ENCODE assay signal across 32 mouse cellular contexts in genomic region chr6:87527366-87527765, GRCm38 (mm10). TPM values are rescaled to one million over a fixed set of nuclear protein-coding genes. Genes with fewer than 3 reads are reported as not detected.
DNase-seq lines count a peak whose midpoint lies in the region; ATAC-seq and TF ChIP-seq lines count a peak whose summit lies in the region.
"Had no signal": no experiment of that assay in that cellular context is flagged by ENCODE, and none has a peak within 500 bp of the region (broad histone marks: within the 10 kb centered on the region; RNA-seq: fewer than 3 reads in every experiment).

No protein-coding gene starts in this region.

- H3K9me3 ChIP-seq in MEL (replicated peaks; ENCODE audit: insufficient read depth, low read length): no peaks in the 10 kb centered on the region
- H3K9me3 ChIP-seq in liver, embryonic 11.5 days (ENCODE audit: control insufficient read depth, low read length): no peaks in the 10 kb centered on the region
- no peaks in the 10 kb centered on the region for H3K9me3 ChIP-seq in liver, embryonic 16.5 days (replicated peaks; ENCODE audit: control insufficient read depth, low read length)
- H3K9me3 ChIP-seq: embryonic facial prominence, embryonic 12.5 days; forebrain, embryonic 12.5 days; neural tube, embryonic 12.5 days had no signal

- TF ChIP-seq RAD21 in MEL (IDR thresholded peaks at IDR 0.05; ENCODE audit: low read depth, low read length): no peak

- TF ChIP-seq CTCF in MEL (IDR thresholded peaks at IDR 0.05 in 2 of 3, conservative IDR thresholded peaks at IDR 0.05 in 1 of 3; ENCODE audit: control insufficient read depth in 1 of 3, insufficient read depth in 1 of 3, low read depth in 2 of 3, low read length in 3 of 3, poor library complexity in 1 of 3, severe bottlenecking in 1 of 3): no peak

- no peaks in the 10 kb centered on the region for H3K27me3 ChIP-seq in MEL (ENCODE audit: control insufficient read depth in 1 of 2, insufficient read depth in 2 of 2, low read length in 2 of 2)
- H3K27me3 ChIP-seq in liver, embryonic 11.5 days (replicated peaks; ENCODE audit: control insufficient read depth, insufficient read depth, low read length): no peaks in the 10 kb centered on the region
- H3K27me3 ChIP-seq in liver, embryonic 16.5 days (ENCODE audit: control insufficient read depth, insufficient read depth, low read depth, low read length): no peaks in the 10 kb centered on the region
- H3K27me3 ChIP-seq: embryonic facial prominence, embryonic 12.5 days; forebrain, embryonic 12.5 days; neural tube, embryonic 12.5 days had no signal

- ATAC-seq in liver, embryonic 11.5 days (replicated peaks; ENCODE audit: low FRiP score): peak; percentile 69
- peak; percentile 66 for ATAC-seq in liver, embryonic 16.5 days (ENCODE audit: low read depth)
- ATAC-seq: activated CD4-positive, CD25-positive, alpha-beta regulatory T cell, adult 4 months; intestine, postnatal 0 days; midbrain, embryonic 16.5 days had no signal

- peak; percentile 47 for DNase-seq in MEL (ENCODE audit: low read depth, low spot score)
- peak; percentile 9 for DNase-seq in c-Kit-negative CD71-positive TER-119-positive erythroid progenitor cells, embryonic 14.5 days (ENCODE audit: low read depth, low spot score)
- DNase-seq in liver, embryonic 11.5 days (ENCODE audit: low spot score): no peak
- no peak for DNase-seq in adrenal gland, adult 8-10 months
- DNase-seq in natural killer cell, adult 2 months (ENCODE audit: low spot score in 2 of 2): no peak
- DNase-seq in spleen, adult 18-20 months: no peak
- DNase-seq: adrenal gland, postnatal 10 days; B cell, adult 2 months; cerebellum, adult 11-12 months; cerebellum, adult 9-11 months; embryo, embryonic 11 days; gastrocnemius, postnatal 14 days; heart, adult 18-20 months; heart, postnatal 4 days; kidney, adult 9 months; kidney, postnatal 10 days; layer of hippocampus, postnatal 36 days; lung, embryonic 14.5 days; lung, postnatal 14 days; right cerebral cortex, adult 18-20 months; right cerebral cortex, postnatal 4 days; thymus, postnatal 14 days had no signal

- H3K9ac ChIP-seq in MEL (ENCODE audit: control insufficient read depth, low read depth, low read length, poor library complexity, severe bottlenecking): no peak overlapping the region
- no peak overlapping the region for H3K9ac ChIP-seq in liver, embryonic 11.5 days (ENCODE audit: low read depth, low read length)
- H3K9ac ChIP-seq in liver, embryonic 16.5 days (ENCODE audit: low read depth, low read length): 0 out of 2 replicates have a peak overlapping the region, but pooled peaks have one; percentile 1
- H3K9ac ChIP-seq: embryonic facial prominence, embryonic 12.5 days; forebrain, embryonic 12.5 days; hindbrain, embryonic 14.5 days; lung, embryonic 14.5 days; neural tube, embryonic 12.5 days had no signal

- no peak for TF ChIP-seq EP300 in MEL (IDR thresholded peaks at IDR 0.05; ENCODE audit: low read depth in 1 of 2, low read length in 2 of 2)

- peak overlapping the region; percentile 19; the same call in 1 of the 2 replicates for H3K4me2 ChIP-seq in liver, embryonic 11.5 days
- peak overlapping the region; percentile 41; the same call in 1 of the 2 replicates for H3K4me2 ChIP-seq in liver, embryonic 16.5 days (ENCODE audit: low read depth, low read length)
- H3K4me2 ChIP-seq: embryonic facial prominence, embryonic 12.5 days; forebrain, embryonic 12.5 days; heart, embryonic 11.5 days; hindbrain, embryonic 14.5 days; lung, embryonic 14.5 days; midbrain, embryonic 11.5 days; neural tube, embryonic 12.5 days had no signal

- 44% methylated on average over 4 of the region's 4 CpGs for WGBS in liver, embryonic 11.5 days
- WGBS in liver, embryonic 16.5 days (ENCODE audit: insufficient replicate concordance): 37% methylated on average over 4 of the region's 4 CpGs

- H3K4me3 ChIP-seq in MEL (ENCODE audit: control insufficient read depth in 1 of 2, insufficient read depth in 1 of 2, low read depth in 2 of 2, low read length in 2 of 2): no peak overlapping the region
- H3K4me3 ChIP-seq in liver, embryonic 11.5 days (ENCODE audit: low read depth, low read length): no peak overlapping the region
- H3K4me3 ChIP-seq in liver, embryonic 16.5 days (ENCODE audit: low read depth, low read length): no peak overlapping the region
- H3K4me3 ChIP-seq: embryonic facial prominence, embryonic 12.5 days; forebrain, embryonic 12.5 days; neural tube, embryonic 12.5 days had no signal

- no peak for TF ChIP-seq POLR2A in MEL (IDR thresholded peaks at IDR 0.05; ENCODE audit: control insufficient read depth in 1 of 2, insufficient read depth in 1 of 2, low read depth in 1 of 2, low read length in 2 of 2, poor library complexity in 1 of 2)

- peaks cover 3 to 7% of the 10 kb centered on the region in 2 experiments for H3K4me1 ChIP-seq in MEL (ENCODE audit: control insufficient read depth in 1 of 2, insufficient read depth in 2 of 2, low read length in 2 of 2)
- peaks cover 21% of the 10 kb centered on the region for H3K4me1 ChIP-seq in liver, embryonic 11.5 days (replicated peaks; ENCODE audit: control insufficient read depth, insufficient read depth, low read length)
- peaks cover 38% of the 10 kb centered on the region for H3K4me1 ChIP-seq in liver, embryonic 16.5 days (ENCODE audit: control insufficient read depth, low read depth, low read length)
- H3K4me1 ChIP-seq: embryonic facial prominence, embryonic 12.5 days; neural tube, embryonic 12.5 days had no signal

- no peak overlapping the region for H3K27ac ChIP-seq in MEL (ENCODE audit: control insufficient read depth, low read depth, low read length)
- H3K27ac ChIP-seq in liver, embryonic 11.5 days (ENCODE audit: low read depth, low read length): peak overlapping the region; percentile 46; the same call in 1 of the 2 replicates
- peak overlapping the region; percentile 71 for H3K27ac ChIP-seq in liver, embryonic 16.5 days (ENCODE audit: low read length)
- H3K27ac ChIP-seq: embryonic facial prominence, embryonic 12.5 days; forebrain, embryonic 12.5 days; hindbrain, embryonic 14.5 days; neural tube, embryonic 12.5 days had no signal

- no peaks in the 10 kb centered on the region for H3K79me2 ChIP-seq in MEL (ENCODE audit: control insufficient read depth, insufficient read depth, low read length, poor library complexity)

- peaks cover 0 to 11% of the 10 kb centered on the region in 2 experiments; a peak in 2 of 4 replicates for H3K36me3 ChIP-seq in MEL (ENCODE audit: control insufficient read depth in 1 of 2, insufficient read depth in 2 of 2, low read length in 2 of 2)
- no peaks in the 10 kb centered on the region for H3K36me3 ChIP-seq in liver, embryonic 11.5 days (ENCODE audit: control insufficient read depth, insufficient read depth, low read length)
- no peaks in the 10 kb centered on the region for H3K36me3 ChIP-seq in liver, embryonic 16.5 days (ENCODE audit: control insufficient read depth, insufficient read depth)
- H3K36me3 ChIP-seq: embryonic facial prominence, embryonic 12.5 days; forebrain, embryonic 12.5 days; neural tube, embryonic 12.5 days had no signal

TF ChIP-seq in MEL, 35 proteins besides CTCF, POLR2A, EP300 and RAD21:
- TF ChIP-seq GABPA (IDR thresholded peaks at IDR 0.05; ENCODE audit: low read depth, low read length) (no peak), GATA1 (IDR thresholded peaks at IDR 0.05; ENCODE audit: low read depth, low read length) (peak; percentile 32; the same call in 1 of the 2 replicates)
TF ChIP-seq in MEL: peak in this region for 1.

RNA-seq across cellular contexts. Expression of gene Arhgap25, which starts 5.7 kb away (rescaled TPM):
- 3.4 and 3.5 TPM in 2 replicates for total RNA-seq in MEL (2012; rRNA removed)
- polyA plus RNA-seq in MEL (2012; ENCODE audit: insufficient read depth in 1 of 2, insufficient read length in 2 of 2, low read depth in 1 of 2, low replicate concordance in 2 of 2, missing spikeins in 1 of 2): 1 to 10 TPM in 1 of 2 experiments, not detected in 1; 5.2 TPM
- 6.9 and 7.9 TPM in 2 replicates for polyA plus RNA-seq in liver, embryonic 11.5 days (2014; fragmentation: Nextera tagmentation; extraction: Ambion mirVana)
- polyA plus RNA-seq in liver, embryonic 16.5 days (2015; fragmentation: Nextera tagmentation; extraction: Ambion mirVana): 4.7 and 5.1 TPM in 2 replicates
- 1 to 10 TPM; 2.6 to 7.4 (median 5.1) TPM for total RNA-seq in adrenal gland, adult 8-10 months (2022)

Comparison
In these comparisons a context has a peak if more than half of its experiments do, and no peak if none do; other contexts are left out.
1. DNase-seq: peak in MEL (single experiment) and c-Kit-negative CD71-positive TER-119-positive erythroid progenitor cells, embryonic 14.5 days (single experiment); none in liver, embryonic 11.5 days (single experiment), adrenal gland, adult 8-10 months (single experiment), natural killer cell, adult 2 months (0 of 2) and spleen, adult 18-20 months (0 of 2).